Mouse (Mus musculus) bone marrow, adult 2 months (tissue): ENCODE data around the gene Piezo1.

Source experiments
- CTCF ChIP-seq: fragments of 200-500 bp; IDR thresholded peaks from 2 replicates; pipeline ENCODE4 v1.5.1; 2011; ENCODE audit warnings: low read length, control low read depth; ENCODE audit not compliant: control insufficient read depth, insufficient read depth
- POLR2A ChIP-seq: fragments of 200-500 bp; IDR thresholded peaks from 2 replicates; pipeline ENCODE4 v1.6.1; 2011; ENCODE audit warnings: low read depth, mild to moderate bottlenecking, control low read depth, low read length, borderline replicate concordance; ENCODE audit not compliant: control insufficient read depth

GRCm38 (mm10) chr8:122568109-122568504, 17.0 kb upstream of the Piezo1 start:
- TF ChIP-seq POLR2A (no peak), CTCF (no peak)
